Mouse (Mus musculus) erythroblast, embryonic 14.5 days (primary cell): ENCODE data around the gene Hexim1.

ENCODE experiments used
- GATA1 ChIP-seq: IDR thresholded peaks from 2 replicates; pipeline ENCODE4 v1.6.1; 2012; ENCODE audit warnings: low read length, inconsistent platforms, mixed read lengths
- TAL1 ChIP-seq: IDR thresholded peaks from 3 replicates; pipeline ENCODE4 v1.6.1; 2012; ENCODE audit warnings: low read length, inconsistent platforms, mixed read lengths

- no peak for TF ChIP-seq GATA1
- TF ChIP-seq TAL1 = no peak
Observed at GRCm38 (mm10) chr11:103070322-103070880, 45.6 kb upstream of the Hexim1 start.
